Mouse (Mus musculus): ENCODE data around the gene Ifitm7. TPM values are rescaled to one million over a fixed set of nuclear protein-coding genes. Genes with fewer than 3 reads are reported as not detected.
"Not testable (repeated sequence)": the region's sequence is repeated elsewhere in the genome, so short reads cannot be mapped to it uniquely, and the experiment has no call there.

Gene Ifitm7
- total and polyA plus RNA-seq, 2 experiments from 2014 or later, result 0.42 to 1.9 TPM

DNA sequence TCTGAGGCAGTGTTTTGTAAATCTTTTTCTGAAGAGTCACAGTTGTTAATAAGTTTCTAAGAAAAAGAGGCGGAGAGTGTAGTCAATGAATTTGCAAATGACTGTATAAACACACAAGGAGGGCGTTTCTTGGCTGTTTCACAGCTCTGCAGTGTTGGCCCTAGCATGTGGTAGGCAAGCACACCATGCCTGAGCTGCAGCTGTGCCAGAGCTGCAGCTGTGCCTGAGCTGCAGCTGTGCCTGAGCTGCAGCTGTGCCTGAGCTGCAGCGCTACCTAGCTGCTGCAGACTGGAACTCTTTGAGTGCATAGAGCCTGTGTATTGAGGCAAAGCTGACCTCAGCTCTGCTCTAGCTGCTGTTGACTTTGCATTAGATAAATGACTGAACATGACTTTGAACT, 17.5 kb upstream of the Ifitm7 start:
- peak; percentile 85 for ATAC-seq
- WGBS, result 23% methylated on average over 3 of the region's 3 CpGs
- Histone ChIP-seq H3K36me3 (ENCODE audit: insufficient read depth, low read length) (no peaks in the 10 kb centered on the region), H3K27ac (no peak overlapping the region), H3K9ac (replicated peaks; ENCODE audit: low read length) (no peak overlapping the region), H3K4me1 (ENCODE audit: insufficient read depth, low read length) (no peaks in the 10 kb centered on the region), H3K27me3 (ENCODE audit: insufficient read depth, low read length) (no peaks in the 10 kb centered on the region), H3K4me3 (ENCODE audit: low read length) (no peak overlapping the region), H3K4me2 (ENCODE audit: low read depth, low read length) (no peak overlapping the region), H3K9me3 (ENCODE audit: low read length) (no peaks in the 10 kb centered on the region)
- peak; percentile 53 for DNase-seq (ENCODE audit: low spot score)
- TF ChIP-seq CTCF (IDR thresholded peaks at IDR 0.05; ENCODE audit: low read depth), result peak; percentile 67

DNA sequence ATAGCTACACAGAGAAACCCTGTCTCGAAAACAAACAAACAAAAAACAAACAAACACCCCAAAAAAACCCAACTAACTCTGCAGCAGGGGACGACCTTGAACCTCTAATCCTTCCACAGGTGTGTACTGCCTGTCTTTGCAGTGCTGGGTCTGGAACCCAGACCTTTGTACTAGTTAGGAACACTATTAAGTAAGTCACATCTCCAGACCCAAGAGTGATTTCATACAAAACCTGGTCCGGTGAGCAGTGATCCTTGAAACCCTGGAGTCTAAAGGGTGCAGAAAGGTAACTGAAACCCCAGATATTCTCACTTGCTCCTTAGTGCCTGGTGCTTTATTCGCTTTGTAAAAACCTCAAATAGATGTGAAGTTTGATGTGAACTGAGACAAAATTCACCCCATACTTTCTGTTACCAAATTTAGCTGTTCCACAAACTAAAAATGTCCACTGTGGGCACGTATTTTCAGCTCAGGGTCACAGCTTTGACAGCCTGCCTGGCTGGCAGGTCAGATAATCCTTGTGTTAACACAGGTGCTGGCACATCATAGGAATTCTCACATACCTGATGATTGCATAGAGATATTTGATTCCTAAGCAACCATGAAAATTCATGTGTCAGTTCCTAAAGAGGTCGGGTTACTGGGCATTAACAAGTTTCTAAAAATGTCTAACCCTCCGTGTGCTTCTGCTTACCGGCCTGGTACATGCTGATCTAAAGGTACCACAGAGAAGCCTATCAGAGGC, 16.9 kb upstream of the Ifitm7 start:
- Histone ChIP-seq H3K27ac (no peak overlapping the region), H3K4me3 (ENCODE audit: low read length) (no peak overlapping the region), H3K27me3 (ENCODE audit: insufficient read depth, low read length) (no peaks in the 10 kb centered on the region), H3K9ac (replicated peaks; ENCODE audit: low read length) (no peak overlapping the region), H3K9me3 (ENCODE audit: low read length) (no peaks in the 10 kb centered on the region), H3K4me2 (ENCODE audit: low read depth, low read length) (no peak overlapping the region), H3K4me1 (ENCODE audit: insufficient read depth, low read length) (no peaks in the 10 kb centered on the region), H3K36me3 (ENCODE audit: insufficient read depth, low read length) (no peaks in the 10 kb centered on the region)
- TF ChIP-seq CTCF (IDR thresholded peaks at IDR 0.05; ENCODE audit: low read depth), result no peak
- 68% methylated on average over 8 of the region's 8 CpGs for WGBS
- DNase-seq (ENCODE audit: low spot score) (no peak), ATAC-seq (no peak)

DNA sequence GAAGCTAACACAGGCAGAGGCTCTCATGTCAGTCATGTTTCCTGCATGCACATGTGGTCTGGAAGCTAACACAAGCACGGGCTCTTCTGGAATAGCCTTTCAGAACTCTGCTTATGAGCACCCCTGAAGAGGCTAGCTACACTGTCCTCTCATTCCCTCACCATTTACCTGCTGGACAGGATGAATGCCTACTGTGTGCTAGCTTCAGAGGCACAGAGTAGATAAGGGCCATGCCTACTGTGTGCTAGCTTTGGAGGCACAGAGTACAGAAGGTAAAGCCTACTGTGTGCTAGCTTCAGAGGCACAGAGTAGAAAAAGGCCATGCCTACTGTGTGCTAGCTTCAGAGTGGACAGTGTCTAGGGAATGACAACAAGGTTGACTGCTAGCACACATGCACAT, 7.8 kb upstream of the Ifitm7 start:
- H3K36me3 ChIP-seq (ENCODE audit: insufficient read depth, low read length), result no peaks in the 10 kb centered on the region
- H3K4me2 ChIP-seq (ENCODE audit: low read depth, low read length), result no peak overlapping the region
- 82% methylated on average over 1 of the region's 1 CpGs for WGBS
- no peak overlapping the region for H3K9ac ChIP-seq (replicated peaks; ENCODE audit: low read length)
- TF ChIP-seq CTCF (IDR thresholded peaks at IDR 0.05; ENCODE audit: low read depth), result no peak
- H3K27me3 ChIP-seq (ENCODE audit: insufficient read depth, low read length), result no peaks in the 10 kb centered on the region
- DNase-seq (ENCODE audit: low spot score), result no peak
- no peak for ATAC-seq
- H3K4me1 ChIP-seq (ENCODE audit: insufficient read depth, low read length), result no peaks in the 10 kb centered on the region
- H3K9me3 ChIP-seq (ENCODE audit: low read length), result no peaks in the 10 kb centered on the region
- no peak overlapping the region for H3K27ac ChIP-seq
- no peak overlapping the region for H3K4me3 ChIP-seq (ENCODE audit: low read length)

DNA sequence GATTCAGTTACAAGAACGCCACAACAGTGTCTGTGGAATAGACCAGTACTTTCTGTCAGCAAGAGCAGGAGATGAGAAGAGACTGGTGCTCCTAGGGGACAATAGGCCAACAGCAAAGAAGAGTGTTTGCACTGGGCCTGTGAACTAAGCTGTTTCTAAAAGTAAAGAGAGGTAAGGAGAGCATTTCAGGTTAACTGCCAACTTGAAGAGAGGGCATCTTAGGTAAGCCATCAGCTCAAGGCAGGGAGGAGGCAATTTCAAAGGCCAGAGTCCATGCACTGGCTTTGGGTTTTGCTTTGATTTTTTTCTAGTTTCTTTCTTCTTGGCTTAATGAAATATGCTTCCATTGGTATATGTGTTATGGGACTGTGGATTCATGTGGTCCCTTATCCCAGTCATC, 7.4 kb upstream of the Ifitm7 start:
- ATAC-seq, result no peak
- Histone ChIP-seq H3K4me1 (ENCODE audit: insufficient read depth, low read length) (0 out of 2 replicates have a peak, but pooled peaks cover under 1% of the 10 kb centered on the region), H3K27ac (no peak overlapping the region), H3K9ac (replicated peaks; ENCODE audit: low read length) (no peak overlapping the region), H3K36me3 (ENCODE audit: insufficient read depth, low read length) (no peaks in the 10 kb centered on the region), H3K4me2 (ENCODE audit: low read depth, low read length) (no peak overlapping the region), H3K4me3 (ENCODE audit: low read length) (no peak overlapping the region), H3K27me3 (ENCODE audit: insufficient read depth, low read length) (no peaks in the 10 kb centered on the region), H3K9me3 (ENCODE audit: low read length) (no peaks in the 10 kb centered on the region)
- WGBS, result 91% methylated on average over 1 of the region's 1 CpGs
- no peak for TF ChIP-seq CTCF (IDR thresholded peaks at IDR 0.05; ENCODE audit: low read depth)
- no peak for DNase-seq (ENCODE audit: low spot score)

DNA sequence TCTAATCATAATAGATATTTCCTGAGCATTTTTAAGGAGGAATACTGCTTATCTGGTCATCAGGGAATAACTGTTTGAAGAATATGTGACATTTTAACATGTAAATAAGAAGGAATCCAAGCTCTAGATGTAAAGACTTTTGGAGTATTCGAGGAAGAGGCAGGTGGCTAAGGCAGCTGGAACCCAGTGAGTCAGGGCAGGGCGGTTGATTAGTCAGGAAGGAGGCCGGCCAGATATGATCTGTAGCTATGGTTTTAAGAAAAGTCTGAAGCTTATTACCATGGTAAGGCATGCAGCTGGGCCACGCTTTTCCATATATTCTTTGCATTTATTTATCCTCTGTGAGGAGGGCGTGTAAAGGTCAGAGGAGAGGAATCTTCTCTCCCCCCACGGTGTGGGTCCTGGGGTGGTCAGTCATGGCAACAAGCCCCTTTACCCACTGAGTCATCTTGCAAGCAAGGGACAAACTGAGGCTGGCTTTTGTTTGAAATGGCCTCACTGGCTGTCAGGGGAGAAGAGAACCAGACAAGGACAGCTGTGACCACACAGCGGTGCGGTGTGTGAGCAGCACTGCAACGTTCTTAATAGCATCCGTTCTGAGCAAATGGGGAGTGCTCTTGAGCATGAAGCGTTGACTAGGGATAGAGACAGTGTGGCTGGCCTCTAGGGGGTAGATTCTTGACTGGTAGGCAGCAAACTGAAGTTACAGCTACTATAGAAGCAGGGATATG, 6.0 kb upstream of the Ifitm7 start:
- WGBS, result 80% methylated on average over 11 of the region's 11 CpGs
- Histone ChIP-seq H3K9ac (replicated peaks; ENCODE audit: low read length) (no peak overlapping the region), H3K36me3 (ENCODE audit: insufficient read depth, low read length) (no peaks in the 10 kb centered on the region), H3K27me3 (ENCODE audit: insufficient read depth, low read length) (no peaks in the 10 kb centered on the region), H3K4me2 (ENCODE audit: low read depth, low read length) (no peak overlapping the region), H3K4me3 (ENCODE audit: low read length) (no peak overlapping the region), H3K4me1 (ENCODE audit: insufficient read depth, low read length) (0 out of 2 replicates have a peak, but pooled peaks cover 7% of the 10 kb centered on the region), H3K9me3 (ENCODE audit: low read length) (no peaks in the 10 kb centered on the region), H3K27ac (no peak overlapping the region)
- TF ChIP-seq CTCF (IDR thresholded peaks at IDR 0.05; ENCODE audit: low read depth), result no peak
- DNase-seq (ENCODE audit: low spot score) (no peak), ATAC-seq (no peak)

DNA sequence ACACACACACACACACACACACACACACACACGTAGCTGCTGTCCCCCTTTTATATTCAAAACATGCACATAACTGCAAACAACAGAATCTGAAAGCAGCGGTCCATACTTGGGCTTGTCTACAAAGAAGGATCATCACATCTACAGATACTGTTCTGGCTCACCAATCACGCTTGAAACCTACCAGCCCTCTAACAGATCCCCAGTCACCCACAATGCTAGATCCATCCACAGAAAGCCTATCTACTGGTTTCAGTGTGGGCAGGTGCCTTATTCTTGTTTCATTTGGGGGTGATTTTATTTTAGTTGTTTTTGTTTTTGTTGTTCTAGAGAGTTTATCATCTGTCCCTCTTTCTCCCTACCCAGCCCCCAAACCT, 503 bp downstream of the Ifitm7 start:
- WGBS, result 29% methylated on average over 3 of the region's 3 CpGs
- peak overlapping the region; percentile 73 for H3K4me3 ChIP-seq (ENCODE audit: low read length)
- H3K9ac ChIP-seq (replicated peaks; ENCODE audit: low read length), result peak overlapping the region; percentile 78
- H3K36me3 ChIP-seq (ENCODE audit: insufficient read depth, low read length), result no peaks in the 10 kb centered on the region
- no peaks in the 10 kb centered on the region for H3K9me3 ChIP-seq (ENCODE audit: low read length)
- no peak for TF ChIP-seq CTCF (IDR thresholded peaks at IDR 0.05; ENCODE audit: low read depth)
- ATAC-seq (peak; percentile 34), DNase-seq (ENCODE audit: low spot score) (no peak)
- no peaks in the 10 kb centered on the region for H3K27me3 ChIP-seq (ENCODE audit: insufficient read depth, low read length)
- peak overlapping the region; percentile 79 for H3K4me2 ChIP-seq (ENCODE audit: low read depth, low read length)
- H3K27ac ChIP-seq, result peak overlapping the region; percentile 89
- 0 out of 2 replicates have a peak, but pooled peaks cover 7% of the 10 kb centered on the region for H3K4me1 ChIP-seq (ENCODE audit: insufficient read depth, low read length)

DNA sequence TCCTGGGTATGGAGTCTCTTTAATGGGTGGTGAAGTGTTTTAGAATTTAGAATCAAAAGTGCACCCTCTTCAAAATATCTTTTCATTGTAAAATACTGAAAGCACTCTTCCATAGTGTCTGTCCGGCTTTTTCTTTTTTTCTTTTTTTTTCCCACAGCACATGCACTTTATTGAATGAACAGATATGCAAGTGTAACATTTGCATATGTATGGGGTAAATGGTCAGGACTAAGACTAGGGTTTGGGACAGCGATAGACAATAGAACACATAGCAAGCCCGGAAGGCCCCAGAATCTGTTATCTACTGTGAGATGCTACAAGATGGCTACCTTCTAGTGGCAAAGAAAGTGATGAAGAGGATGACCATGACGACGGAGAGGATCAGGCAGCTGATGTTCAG, 3.5 kb downstream of the Ifitm7 start:
- H3K9ac ChIP-seq (replicated peaks; ENCODE audit: low read length), result no peak overlapping the region
- H3K4me1 ChIP-seq (ENCODE audit: insufficient read depth, low read length), result no peaks in the 10 kb centered on the region
- DNase-seq (ENCODE audit: low spot score) (no peak), ATAC-seq (no peak)
- 77% methylated on average over 5 of the region's 5 CpGs for WGBS
- no peaks in the 10 kb centered on the region for H3K9me3 ChIP-seq (ENCODE audit: low read length)
- no peak overlapping the region for H3K4me3 ChIP-seq (ENCODE audit: low read length)
- no peak overlapping the region for H3K27ac ChIP-seq
- H3K36me3 ChIP-seq (ENCODE audit: insufficient read depth, low read length), result no peaks in the 10 kb centered on the region
- no peak for TF ChIP-seq CTCF (IDR thresholded peaks at IDR 0.05; ENCODE audit: low read depth)
- no peak overlapping the region for H3K4me2 ChIP-seq (ENCODE audit: low read depth, low read length)
- H3K27me3 ChIP-seq (ENCODE audit: insufficient read depth, low read length), result no peaks in the 10 kb centered on the region

DNA sequence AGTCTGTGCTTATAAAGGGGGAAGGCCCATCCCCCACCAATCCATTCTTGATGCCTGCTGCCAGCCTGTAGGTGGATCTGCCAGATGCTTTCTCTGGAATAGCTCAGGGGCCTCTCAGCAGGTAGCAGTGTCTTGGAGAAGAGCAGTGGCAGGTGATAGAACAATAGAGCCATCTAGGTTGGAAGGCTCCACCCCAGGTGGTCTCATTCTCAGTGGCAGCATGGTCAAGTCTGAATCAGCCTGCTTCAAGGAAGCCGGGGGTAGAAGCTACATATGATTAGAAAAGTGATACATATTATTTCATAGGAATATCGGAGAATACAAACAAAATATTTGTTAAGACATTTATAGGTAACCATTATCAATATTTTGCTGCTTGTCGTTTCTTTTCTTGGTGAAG, 5.0 kb downstream of the Ifitm7 start:
- H3K4me3 ChIP-seq (ENCODE audit: low read length); H3K4me1 ChIP-seq (ENCODE audit: insufficient read depth, low read length); H3K27me3 ChIP-seq (ENCODE audit: insufficient read depth, low read length); H3K36me3 ChIP-seq (ENCODE audit: insufficient read depth, low read length); ATAC-seq; H3K4me2 ChIP-seq (ENCODE audit: low read depth, low read length); H3K27ac ChIP-seq; H3K9me3 ChIP-seq (ENCODE audit: low read length); H3K9ac ChIP-seq (replicated peaks; ENCODE audit: low read length); DNase-seq (ENCODE audit: low spot score): not testable (repeated sequence)
- WGBS, result 73% methylated on average over 3 of the region's 3 CpGs

DNA sequence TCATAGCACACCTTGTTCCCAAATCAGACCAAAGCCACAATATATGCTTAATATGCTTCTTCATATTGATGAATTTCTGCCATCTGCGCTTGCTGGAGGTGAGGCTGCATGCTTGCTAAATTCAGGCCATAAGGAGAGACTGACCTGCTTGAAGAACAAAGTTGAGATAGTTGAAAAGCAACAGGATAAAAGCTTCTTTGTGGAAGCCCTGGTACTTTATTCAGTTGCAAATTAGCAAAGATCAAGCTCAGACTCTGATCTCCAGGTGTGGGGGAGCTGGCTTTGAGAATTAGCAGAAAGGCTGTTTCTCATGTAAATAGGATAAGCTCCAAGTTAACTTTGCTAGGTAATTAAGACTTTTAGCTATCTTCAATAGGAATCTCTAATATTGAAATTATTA, 9.7 kb downstream of the Ifitm7 start:
- not testable (repeated sequence) for H3K4me3 ChIP-seq (ENCODE audit: low read length); ATAC-seq; H3K27ac ChIP-seq; H3K4me1 ChIP-seq (ENCODE audit: insufficient read depth, low read length); H3K36me3 ChIP-seq (ENCODE audit: insufficient read depth, low read length); H3K9me3 ChIP-seq (ENCODE audit: low read length); H3K4me2 ChIP-seq (ENCODE audit: low read depth, low read length); H3K27me3 ChIP-seq (ENCODE audit: insufficient read depth, low read length); DNase-seq (ENCODE audit: low spot score); H3K9ac ChIP-seq (replicated peaks; ENCODE audit: low read length)
- 50% methylated on average over 1 of the region's 1 CpGs for WGBS
